In the genomic region with DNA sequence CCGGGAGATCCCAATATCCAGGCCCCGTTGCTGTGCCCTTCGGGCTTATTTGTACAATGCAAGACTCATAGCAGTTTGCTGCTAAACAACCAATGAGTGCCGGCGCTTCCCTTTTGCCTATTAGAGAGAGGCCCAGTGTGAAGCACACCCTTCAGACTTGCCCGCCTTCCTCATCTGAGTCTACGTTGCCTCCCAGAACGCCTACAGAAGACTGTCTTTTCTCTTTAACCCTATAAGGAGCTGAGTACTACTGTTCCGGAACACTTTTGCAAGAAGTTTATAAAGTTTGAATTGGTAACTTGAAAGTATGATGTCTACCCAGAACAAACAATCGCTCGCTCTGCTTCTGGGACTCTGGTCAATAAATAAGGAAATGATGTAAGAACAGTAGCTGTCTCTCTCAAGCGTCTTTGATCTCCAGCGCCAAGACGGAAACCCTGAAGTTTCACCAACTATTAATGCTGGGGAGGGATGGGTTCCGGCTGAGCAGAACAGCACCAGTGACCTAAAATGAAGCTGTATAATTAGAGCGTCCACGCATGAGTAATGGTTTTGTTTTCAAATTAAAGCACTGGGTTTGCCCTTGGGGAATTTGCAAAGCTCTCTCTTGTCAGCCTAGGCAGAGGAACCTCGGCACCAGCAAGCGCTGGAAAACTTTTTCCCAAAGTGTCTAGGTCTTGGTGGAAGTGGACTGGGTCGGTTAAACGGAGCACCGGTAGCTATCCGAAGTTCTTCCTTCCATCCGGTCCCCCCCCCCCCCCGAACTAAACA, we compare ENCODE assay signal across 8 mouse cellular contexts. TPM values are rescaled to one million over a fixed set of nuclear protein-coding genes. Genes with fewer than 3 reads are reported as not detected.
DNase-seq lines count a peak whose midpoint lies in the region; ATAC-seq and TF ChIP-seq lines count a peak whose summit lies in the region.

No protein-coding gene starts in this region.

- ATAC-seq in activated CD4-positive, CD25-positive, alpha-beta regulatory T cell, adult 4 months, result peak; percentile 80
- peak; percentile 66 for ATAC-seq in heart, embryonic 16.5 days (replicated peaks; ENCODE audit: extremely low read depth, insufficient read depth, low FRiP score)

- no peaks in the 10 kb centered on the region for H3K9me3 ChIP-seq in heart, embryonic 16.5 days (replicated peaks; ENCODE audit: control insufficient read depth, low read length)

- DNase-seq in CD4-positive, CD25-positive, alpha-beta regulatory T cell, adult 2 months (ENCODE audit: low read depth, low spot score), result peak; percentile 86
- DNase-seq in kidney, postnatal 14 days, result peak; percentile 65
- DNase-seq in right cerebral cortex, postnatal 10 days (ENCODE audit: low spot score in 2 of 2), result peak; percentile 39 to 48
- DNase-seq in cerebellum, adult 11-12 months, result no peak

- peaks cover 47% of the 10 kb centered on the region for H3K79me2 ChIP-seq in macrophage (ENCODE audit: inconsistent target)

- TF ChIP-seq CTCF in embryonic fibroblast, embryonic 13.5 days (IDR thresholded peaks at IDR 0.05; ENCODE audit: borderline replicate concordance, insufficient read depth, low read length), result no peak

- 0 out of 2 replicates have a peak, but pooled peaks cover 4% of the 10 kb centered on the region for H3K4me1 ChIP-seq in embryonic fibroblast, embryonic 13.5 days (ENCODE audit: control insufficient read depth, insufficient read depth, low read length)
- 0 out of 2 replicates have a peak, but pooled peaks cover 6% of the 10 kb centered on the region for H3K4me1 ChIP-seq in heart, embryonic 16.5 days (ENCODE audit: control insufficient read depth, insufficient read depth, low read length)

- H3K9ac ChIP-seq in heart, embryonic 16.5 days (ENCODE audit: low read length), result peak overlapping the region; percentile 93

- peak overlapping the region; percentile 62 for H3K4me3 ChIP-seq in embryonic fibroblast, embryonic 13.5 days (ENCODE audit: insufficient read depth, low read length)
- peak overlapping the region; percentile 87 for H3K4me3 ChIP-seq in heart, embryonic 16.5 days (ENCODE audit: low read length)
- H3K4me3 ChIP-seq in macrophage (ENCODE audit: inconsistent target), result peak overlapping the region; percentile 75

- WGBS in heart, embryonic 16.5 days, result 6% methylated on average over 24 of the region's 25 CpGs
- 2% methylated on average over 24 of the region's 25 CpGs for WGBS in macrophage (ENCODE audit: missing documents)

- no peaks in the 10 kb centered on the region for H3K36me3 ChIP-seq in heart, embryonic 16.5 days (ENCODE audit: control insufficient read depth, insufficient read depth)
- no peaks in the 10 kb centered on the region for H3K36me3 ChIP-seq in macrophage (ENCODE audit: inconsistent target)

- peak overlapping the region; percentile 96 for H3K27ac ChIP-seq in embryonic fibroblast, embryonic 13.5 days (ENCODE audit: insufficient read depth, low read length)
- H3K27ac ChIP-seq in heart, embryonic 16.5 days (ENCODE audit: low read length), result peak overlapping the region; percentile 95
- H3K27ac ChIP-seq in macrophage, result peak overlapping the region; percentile 73

- H3K4me2 ChIP-seq in heart, embryonic 16.5 days (ENCODE audit: low read depth, low read length), result peak overlapping the region; percentile 75

- no peaks in the 10 kb centered on the region for H3K27me3 ChIP-seq in heart, embryonic 16.5 days (ENCODE audit: control insufficient read depth, insufficient read depth, low read length)

- TF ChIP-seq POLR2A in embryonic fibroblast, embryonic 13.5 days (IDR thresholded peaks at IDR 0.05; ENCODE audit: low read depth, low read length), result peak; percentile 35; the same call in 1 of the 2 replicates

RNA-seq across cellular contexts. Expression of a gene that starts 0.7 kb away (rescaled TPM):
- polyA plus RNA-seq in activated CD4-positive, CD25-positive, alpha-beta regulatory T cell, adult 4 months (2017; shearing (Covaris generic)), result 10 to 100 TPM; 66.2 to 71.5 TPM
- 23.0 and 31.0 TPM in 2 replicates for polyA plus RNA-seq in embryonic fibroblast, embryonic 13.5 days (2011; ENCODE audit: insufficient read length, low read depth, missing spikeins)
- polyA plus RNA-seq in heart, embryonic 16.5 days (2015; fragmentation: Nextera tagmentation; extraction: Ambion mirVana), result 48.7 and 53.8 TPM in 2 replicates
- 100 to 1,000 TPM in 4 of 26 experiments, 10 to 100 TPM in 22; 39.3 to 129 (median 67.8) TPM for total RNA-seq in macrophage (2018; cell fraction: chromatin; rRNA removed)
- total RNA-seq in macrophage (2018; cell fraction: cytosol; rRNA removed), result 100 to 1,000 TPM in 4 of 26 experiments, 10 to 100 TPM in 22; 42.0 to 109 (median 78.0) TPM
- total RNA-seq in macrophage (2018; cell fraction: nucleus; rRNA removed), result 100 to 1,000 TPM in 2 of 26 experiments, 10 to 100 TPM in 24; 42.9 to 113 (median 70.4) TPM
- polyA plus RNA-seq in macrophage (2018), result 77.4 to 167 TPM (median 84.9 TPM) in 3 replicates

RNA-seq across cellular contexts. Expression of a gene that starts 41.4 kb away (rescaled TPM):
- polyA plus RNA-seq in activated CD4-positive, CD25-positive, alpha-beta regulatory T cell, adult 4 months (2017; shearing (Covaris generic)), result 10 to 100 TPM; 22.0 to 28.1 TPM
- 33.5 and 35.6 TPM in 2 replicates for polyA plus RNA-seq in embryonic fibroblast, embryonic 13.5 days (2011; ENCODE audit: insufficient read length, low read depth, missing spikeins)
- 36.8 and 41.9 TPM in 2 replicates for polyA plus RNA-seq in heart, embryonic 16.5 days (2015; fragmentation: Nextera tagmentation; extraction: Ambion mirVana)
- total RNA-seq in macrophage (2018; cell fraction: chromatin; rRNA removed), result 10 to 100 TPM; 10.7 to 52.2 (median 32.6) TPM
- total RNA-seq in macrophage (2018; cell fraction: cytosol; rRNA removed), result 10 to 100 TPM; 34.7 to 71.9 (median 49.3) TPM
- total RNA-seq in macrophage (2018; cell fraction: nucleus; rRNA removed), result 100 to 1,000 TPM in 1 of 26 experiments, 10 to 100 TPM in 25; 15.0 to 121 (median 51.7) TPM
- polyA plus RNA-seq in macrophage (2018), result 43.0 to 79.1 TPM (median 62.3 TPM) in 3 replicates
